Mouse (Mus musculus): ENCODE measurements around the gene Esr2. TPM values are rescaled to one million over a fixed set of nuclear protein-coding genes. Genes with fewer than 3 reads are reported as not detected.
"Not testable (repeated sequence)": the region's sequence is repeated elsewhere in the genome, so short reads cannot be mapped to it uniquely, and the experiment has no call there.

The Esr2 gene
- total RNA-seq, 2 experiments from 2014 or later = 0.07 to 0.09 TPM

DNA sequence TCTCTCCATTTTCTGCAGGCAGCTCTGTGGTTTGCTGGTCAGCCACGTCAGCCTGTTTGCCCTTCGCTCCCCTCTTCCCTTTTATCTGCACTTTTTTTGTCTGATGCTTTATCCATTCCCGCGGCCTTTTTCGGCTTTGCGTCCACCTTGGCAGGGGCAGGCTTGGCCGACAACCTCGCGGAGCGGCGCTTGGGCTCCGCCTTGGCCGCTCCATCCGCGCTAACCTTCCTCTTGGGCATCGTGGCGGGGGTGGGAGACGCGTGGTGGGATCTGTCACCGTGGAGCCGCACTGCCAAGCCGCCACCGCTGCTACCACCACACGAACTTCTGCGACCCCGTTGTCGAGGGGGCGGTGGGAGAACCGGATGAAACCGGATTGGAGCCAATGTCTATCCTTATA lies 24.7 kb downstream of the Esr2 start:
- DNase-seq = not testable (repeated sequence)

DNA sequence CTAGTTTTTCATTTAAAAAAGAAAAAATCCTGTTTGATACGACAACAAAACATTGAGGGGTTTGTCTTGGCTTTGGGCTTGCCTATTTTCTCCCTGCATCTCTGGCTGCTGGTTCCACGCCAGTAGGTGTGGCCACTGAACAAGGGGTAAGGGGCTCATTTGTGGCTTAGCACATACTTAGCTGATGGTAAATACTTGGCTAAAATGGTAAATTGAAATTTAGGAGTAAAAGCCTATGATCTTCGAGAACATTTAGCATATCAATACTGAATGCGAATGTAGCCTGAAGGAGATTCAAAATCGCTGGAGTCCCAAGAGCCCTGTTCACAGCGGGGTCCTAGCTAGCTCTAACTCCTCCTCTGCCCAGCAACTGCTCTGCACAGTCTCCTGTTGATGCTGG lies 40.4 kb downstream of the Esr2 start:
- no peak for DNase-seq

- not testable (repeated sequence) for DNase-seq
These were observed 44.0 kb downstream of the Esr2 start for GRCm38 (mm10) chr12:76133081-76133480.

GRCm38 (mm10) chr12:76132591-76132990 lies 44.5 kb downstream of the Esr2 start:
- DNase-seq = no peak

- no peak for DNase-seq
These were observed 46.2 kb downstream of the Esr2 start for GRCm38 (mm10) chr12:76130891-76131290.

DNA sequence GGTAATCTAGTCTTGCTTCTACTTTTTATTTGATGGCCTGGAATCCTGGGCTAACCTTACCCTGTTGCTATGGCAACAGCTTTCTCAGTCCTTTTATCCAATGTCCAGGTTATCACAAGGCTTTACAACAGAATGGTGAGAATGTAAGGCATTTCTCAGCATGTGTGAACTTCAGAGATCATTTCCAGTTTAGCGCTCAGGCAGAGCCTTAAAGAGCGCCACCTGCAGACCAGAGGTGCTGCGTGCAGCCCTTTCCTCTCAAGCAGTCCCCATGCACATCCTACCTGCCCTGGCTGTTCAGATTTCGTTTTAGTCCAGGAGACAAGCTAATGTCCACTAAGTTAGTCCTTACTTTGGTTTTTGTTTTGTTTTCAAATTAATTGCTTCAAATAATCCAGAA lies 46.8 kb downstream of the Esr2 start:
- DNase-seq = peak; percentile 33

GRCm38 (mm10) chr12:76128831-76129230 lies 48.2 kb downstream of the Esr2 start:
- DNase-seq = peak; percentile 64

- no peak for DNase-seq
These were observed 48.8 kb downstream of the Esr2 start for GRCm38 (mm10) chr12:76128306-76128705.

GRCm38 (mm10) chr12:76123223-76123622 lies 53.8 kb downstream of the Esr2 start:
- no peak for DNase-seq

GRCm38 (mm10) chr12:76117632-76118153 lies 59.4 kb downstream of the Esr2 start:
- DNase-seq = no peak

DNA sequence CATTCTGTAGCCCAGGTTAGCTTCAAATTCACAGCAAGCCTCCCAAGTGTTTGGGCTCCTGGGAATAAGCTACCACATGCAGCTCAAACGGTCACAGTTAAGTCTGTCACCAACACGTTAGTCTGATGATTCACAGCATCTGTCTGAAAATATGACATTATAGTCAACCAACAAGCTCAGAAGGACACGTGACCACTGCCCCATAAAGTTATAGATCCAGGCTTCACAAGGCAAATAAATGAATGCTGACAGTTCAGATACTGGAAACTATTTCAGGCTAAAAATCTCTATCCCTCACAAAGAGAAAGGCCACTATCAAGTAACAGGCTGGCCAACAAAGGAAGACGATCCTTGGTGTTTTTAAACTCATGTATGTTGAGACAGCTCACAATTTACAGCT lies 60.5 kb downstream of the Esr2 start:
- no peak for DNase-seq

DNA sequence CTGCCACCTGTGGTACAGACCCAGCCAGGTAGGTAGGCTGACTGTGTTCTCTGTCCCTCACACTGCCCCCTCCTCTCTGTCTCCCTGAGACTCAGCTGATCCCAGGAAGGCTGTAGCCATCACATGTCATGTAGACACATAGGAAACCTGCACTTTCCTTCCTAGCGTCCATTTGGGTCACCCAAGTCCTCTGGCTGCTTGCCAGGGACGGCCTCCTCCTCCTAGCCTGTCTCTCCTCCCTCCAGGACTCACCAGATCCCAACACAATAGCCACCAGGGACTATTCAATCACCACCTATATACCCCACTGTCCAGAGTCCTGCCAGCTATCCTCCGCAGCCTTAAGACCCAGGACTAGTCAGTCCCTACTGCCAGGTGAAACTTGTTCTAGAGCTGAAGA lies 66.0 kb downstream of the Esr2 start:
- no peak for DNase-seq

- DNase-seq = no peak
These were observed 67.2 kb downstream of the Esr2 start for GRCm38 (mm10) chr12:76109646-76110405.

DNA sequence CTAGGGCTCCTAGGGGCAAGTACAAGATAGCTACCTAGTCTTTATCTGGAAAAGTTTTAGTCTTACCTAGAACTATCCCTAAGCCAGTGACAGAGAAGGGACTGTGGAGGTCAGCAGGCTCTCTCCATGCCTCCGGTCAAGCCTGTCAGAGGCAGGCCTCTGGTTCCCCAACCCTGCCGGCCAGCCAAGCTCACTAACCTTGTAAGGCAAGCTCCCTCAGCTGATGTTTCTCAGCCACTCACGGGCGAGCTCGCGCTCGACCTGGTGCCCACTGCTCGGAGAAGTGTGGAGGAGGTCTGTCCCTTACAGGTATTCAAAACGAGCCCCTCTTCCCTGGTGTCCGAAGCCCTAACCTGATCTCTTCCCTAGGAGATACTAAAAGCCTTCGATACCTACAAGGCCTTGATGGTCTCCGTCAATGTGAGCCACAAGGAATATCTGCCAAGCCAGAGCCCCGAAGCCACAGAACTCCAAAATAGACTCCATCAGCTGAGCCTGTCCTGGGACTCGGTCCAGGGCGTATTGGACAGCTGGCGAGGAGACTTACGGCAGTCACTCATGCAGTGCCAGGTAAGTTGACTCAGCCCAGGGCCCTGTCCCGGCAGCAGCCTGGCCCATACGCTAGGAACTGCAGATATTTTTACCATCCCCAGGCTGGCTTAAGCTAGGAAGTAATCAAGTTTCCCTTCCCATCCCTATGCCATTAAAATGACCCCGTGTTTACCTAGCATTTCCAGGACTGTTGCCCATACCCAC lies 72.3 kb downstream of the Esr2 start:
- DNase-seq = peak; percentile 69

- DNase-seq = no peak
These were observed 74.4 kb downstream of the Esr2 start for GRCm38 (mm10) chr12:76102621-76103020.

GRCm38 (mm10) chr12:76095117-76096035 lies 81.7 kb downstream of the Esr2 start:
- no peak for DNase-seq

DNA sequence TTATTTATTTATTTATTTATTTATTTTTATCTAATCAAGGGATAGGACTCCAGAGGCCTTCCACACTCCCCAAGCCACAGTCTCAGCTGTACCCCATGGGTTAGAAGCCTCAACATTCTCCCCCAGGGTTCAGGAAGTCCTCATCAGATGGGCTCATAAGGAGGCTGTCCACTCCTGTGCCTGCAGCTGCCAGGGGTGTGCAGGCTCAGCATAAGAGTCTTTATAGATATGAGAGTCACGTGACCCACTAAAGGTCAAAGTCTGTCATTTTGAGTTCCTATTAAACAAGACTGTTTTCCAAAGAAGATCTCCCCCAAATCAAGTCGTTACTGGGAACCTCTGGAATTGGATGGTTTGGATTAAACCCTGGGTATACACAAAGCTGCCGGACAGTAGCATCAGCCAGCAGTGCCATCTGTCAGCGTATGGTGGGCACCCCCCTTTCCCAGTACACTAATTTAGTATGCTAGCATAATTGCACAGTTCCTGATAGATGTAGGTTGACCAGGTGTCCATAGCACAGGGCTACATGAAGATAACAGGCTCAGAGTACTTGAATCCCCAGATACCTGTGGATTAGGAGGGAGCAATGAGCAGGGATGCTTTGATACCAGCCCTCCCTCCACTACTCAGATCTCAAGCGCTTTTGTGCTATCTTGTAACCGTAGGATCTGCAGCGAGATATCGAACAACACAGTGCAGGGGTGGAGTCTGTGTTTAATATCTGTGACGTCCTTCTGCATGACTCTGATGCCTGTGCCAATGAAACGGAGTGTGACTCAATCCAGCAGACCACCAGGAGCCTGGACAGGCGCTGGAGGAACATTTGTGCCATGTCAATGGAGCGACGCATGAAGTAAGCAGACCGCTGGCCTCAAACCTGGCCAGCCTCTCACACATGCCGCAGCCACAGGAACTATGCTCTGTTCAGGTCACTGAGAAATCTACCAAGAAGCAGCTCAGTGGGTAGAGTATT lies 83.2 kb downstream of the Esr2 start:
- DNase-seq = no peak

DNA sequence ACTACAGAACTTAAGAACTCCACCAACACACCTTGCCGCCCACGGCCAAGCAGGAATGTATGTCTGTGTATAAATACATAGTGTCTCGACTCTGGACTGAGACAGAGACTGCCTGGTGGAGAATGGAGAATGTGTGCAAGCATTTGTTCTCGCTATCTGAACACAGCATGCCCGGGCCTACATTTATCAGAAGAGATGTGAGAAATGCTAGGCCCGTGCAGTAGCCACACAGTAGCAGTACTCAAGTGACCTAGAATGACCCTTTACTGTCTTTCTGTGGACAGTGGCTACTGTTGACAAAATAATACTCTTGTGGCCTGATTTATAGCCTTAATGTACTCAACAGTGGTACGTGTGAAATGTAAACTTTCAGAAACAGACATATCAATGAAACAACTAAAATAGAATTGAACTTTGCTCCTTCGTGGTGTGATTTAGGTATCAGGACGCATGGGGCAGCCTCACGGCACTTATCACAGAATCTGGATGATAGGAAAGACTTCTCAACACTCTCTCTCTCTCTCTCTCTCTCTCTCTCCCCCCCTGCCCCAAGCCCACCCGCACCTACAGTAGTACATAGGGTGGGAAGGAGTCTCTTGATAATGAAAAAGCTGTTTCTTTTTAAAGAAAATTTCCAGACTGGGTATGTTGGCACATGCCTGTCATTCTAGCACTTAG lies 84.1 kb downstream of the Esr2 start:
- no peak for DNase-seq

DNA sequence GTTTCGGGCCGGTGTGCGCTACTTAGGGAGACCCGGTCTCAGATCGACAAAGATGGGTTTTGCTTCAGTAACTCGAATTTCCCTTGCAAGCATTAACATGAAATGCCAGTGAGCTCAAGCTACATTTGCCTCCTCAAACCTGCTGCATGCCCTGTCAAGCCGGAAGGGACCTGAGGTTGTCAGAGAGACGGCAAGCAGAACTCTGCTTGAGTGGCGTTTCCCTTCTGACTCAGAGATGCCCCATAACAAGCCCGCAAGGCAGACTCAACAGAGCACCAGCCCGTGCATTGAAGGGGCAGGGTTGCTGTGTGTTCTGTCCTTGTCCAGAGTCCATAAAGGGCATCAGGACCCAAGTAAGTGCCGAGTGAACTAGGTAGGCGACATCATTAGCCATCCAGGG lies 90.0 kb downstream of the Esr2 start:
- no peak for DNase-seq

Data from gastrocnemius, postnatal 10 days (tissue).